Mouse (Mus musculus) inflammation-experienced regulatory T-cells, adult 6 months (primary cell): Measurements from ENCODE around the gene Mob3b. TPM values are rescaled to one million over a fixed set of nuclear protein-coding genes. Genes with fewer than 3 reads are reported as not detected.
A peak's percentile ranks its signal among the peaks of the same experiment; 100 is the strongest.

Source experiments
- ATAC-seq: one replicate; pipeline ENCODE4 v1.8.0; 2017
- polyA plus RNA-seq, 3 experiments: library from polyadenylated mRNA; unstranded; fragments of 100-300 nt; shearing (Covaris generic); gene quantifications; one replicate each; pipeline ENCODE4 v1.2.1; 2017

Mob3b gene
- polyA plus RNA-seq, 3 experiments from 2014 or later = 1.2 to 5.7 (median 3.2) TPM

DNA sequence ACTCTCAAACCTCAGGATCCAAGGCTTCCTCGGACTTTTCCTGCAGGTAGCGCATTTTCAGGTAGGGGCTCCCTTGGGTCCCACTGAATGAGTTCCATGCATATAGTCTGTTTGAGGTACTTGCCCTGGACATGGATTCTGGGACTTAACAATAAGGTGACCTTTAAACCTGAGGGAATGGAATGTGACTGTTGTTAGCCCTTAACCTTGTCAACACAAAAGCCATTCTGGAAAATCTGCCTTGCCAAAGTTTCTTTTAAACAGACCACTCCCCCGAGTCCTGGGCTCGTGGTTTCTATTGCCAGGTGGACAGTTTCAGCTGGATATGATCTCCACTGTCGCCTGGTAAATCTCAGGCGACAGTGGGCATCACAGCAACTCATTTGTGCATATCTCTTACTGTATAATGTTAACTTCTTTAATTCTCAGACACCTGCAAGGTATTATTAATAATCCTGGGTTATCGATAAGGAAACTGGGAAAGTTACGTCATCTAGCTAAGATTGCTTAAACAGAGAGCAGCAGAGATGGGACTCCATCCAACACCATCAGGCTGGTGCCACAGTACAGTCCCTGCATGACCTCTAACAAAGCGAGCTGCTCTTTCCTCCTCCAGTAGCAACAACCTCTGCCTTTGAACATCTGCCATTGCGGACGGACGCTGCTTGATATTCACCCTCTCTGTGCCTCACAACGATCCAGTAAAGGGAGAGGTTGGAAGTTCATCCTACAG lies 43.6 kb downstream of the Mob3b start:
- no peak for ATAC-seq

DNA sequence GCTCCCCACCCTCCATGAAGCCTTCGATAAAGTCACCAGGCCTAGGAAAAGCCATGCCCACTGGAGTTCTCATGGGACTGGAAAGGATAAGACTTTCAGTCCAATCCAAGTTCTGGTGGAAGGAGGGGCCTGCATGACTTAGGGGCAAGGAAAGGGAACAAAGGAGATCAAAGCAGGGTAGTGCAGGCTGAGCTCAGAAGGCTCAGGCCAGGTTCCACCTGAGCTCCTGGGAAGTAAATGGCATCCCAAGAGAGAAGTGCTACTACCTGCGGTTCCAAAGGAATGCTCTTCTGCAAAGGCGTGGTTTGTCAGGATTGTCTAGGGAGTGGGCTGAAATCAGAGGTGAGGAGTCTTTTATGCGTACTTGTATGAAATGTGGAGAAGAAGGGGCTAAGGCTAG lies 44.8 kb downstream of the Mob3b start:
- ATAC-seq = no peak

DNA sequence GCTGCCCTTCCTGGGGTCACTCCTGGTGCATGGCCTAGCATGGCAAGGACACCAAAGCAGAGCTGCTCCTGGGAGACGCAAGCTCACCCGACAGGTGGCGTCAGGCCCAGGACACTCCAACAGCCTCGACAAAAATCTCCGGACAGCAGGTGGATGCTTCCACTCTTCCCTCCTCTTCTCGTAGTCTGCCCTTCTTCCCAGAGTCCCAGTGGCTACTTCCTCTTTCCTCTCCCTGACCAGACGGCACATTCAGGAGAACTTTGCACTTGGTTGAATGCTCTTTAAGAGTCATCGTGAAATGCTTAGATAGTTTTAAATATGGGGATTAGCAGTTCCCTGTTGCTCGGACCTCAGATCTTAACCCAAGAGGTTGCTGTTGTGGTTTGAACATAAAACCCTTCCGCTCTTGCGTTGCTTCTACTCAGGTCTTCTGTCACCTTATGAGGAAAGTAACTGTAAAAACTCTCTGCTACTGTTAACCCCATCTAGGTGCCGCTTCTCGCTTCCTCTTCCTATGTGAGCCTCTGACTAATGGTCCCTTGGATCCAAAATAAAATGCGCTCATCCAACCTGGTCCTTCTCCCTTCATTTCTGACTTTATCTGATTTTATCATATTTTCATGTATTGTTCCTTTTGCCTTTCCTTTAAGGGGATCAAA lies 52.0 kb downstream of the Mob3b start:
- no peak for ATAC-seq

DNA sequence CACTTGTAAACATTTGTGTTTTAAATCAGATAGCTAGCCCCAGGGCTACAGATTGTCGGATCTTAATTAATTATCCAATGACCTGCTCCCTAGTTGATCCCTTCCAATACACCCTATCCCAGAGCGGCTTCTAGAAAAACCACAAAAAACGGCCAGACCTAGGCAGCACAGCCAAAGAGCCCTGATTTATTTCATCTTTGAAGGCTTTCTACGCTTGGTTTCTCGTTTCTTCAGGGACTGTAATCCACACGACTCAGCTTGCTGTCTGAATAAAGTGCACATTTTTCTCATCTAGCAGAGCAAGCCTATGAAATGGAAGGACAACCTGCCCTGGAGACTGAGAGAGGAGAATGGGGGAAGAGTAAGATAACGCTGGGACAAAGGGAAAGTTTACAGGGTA lies 56.1 kb downstream of the Mob3b start:
- ATAC-seq = no peak

DNA sequence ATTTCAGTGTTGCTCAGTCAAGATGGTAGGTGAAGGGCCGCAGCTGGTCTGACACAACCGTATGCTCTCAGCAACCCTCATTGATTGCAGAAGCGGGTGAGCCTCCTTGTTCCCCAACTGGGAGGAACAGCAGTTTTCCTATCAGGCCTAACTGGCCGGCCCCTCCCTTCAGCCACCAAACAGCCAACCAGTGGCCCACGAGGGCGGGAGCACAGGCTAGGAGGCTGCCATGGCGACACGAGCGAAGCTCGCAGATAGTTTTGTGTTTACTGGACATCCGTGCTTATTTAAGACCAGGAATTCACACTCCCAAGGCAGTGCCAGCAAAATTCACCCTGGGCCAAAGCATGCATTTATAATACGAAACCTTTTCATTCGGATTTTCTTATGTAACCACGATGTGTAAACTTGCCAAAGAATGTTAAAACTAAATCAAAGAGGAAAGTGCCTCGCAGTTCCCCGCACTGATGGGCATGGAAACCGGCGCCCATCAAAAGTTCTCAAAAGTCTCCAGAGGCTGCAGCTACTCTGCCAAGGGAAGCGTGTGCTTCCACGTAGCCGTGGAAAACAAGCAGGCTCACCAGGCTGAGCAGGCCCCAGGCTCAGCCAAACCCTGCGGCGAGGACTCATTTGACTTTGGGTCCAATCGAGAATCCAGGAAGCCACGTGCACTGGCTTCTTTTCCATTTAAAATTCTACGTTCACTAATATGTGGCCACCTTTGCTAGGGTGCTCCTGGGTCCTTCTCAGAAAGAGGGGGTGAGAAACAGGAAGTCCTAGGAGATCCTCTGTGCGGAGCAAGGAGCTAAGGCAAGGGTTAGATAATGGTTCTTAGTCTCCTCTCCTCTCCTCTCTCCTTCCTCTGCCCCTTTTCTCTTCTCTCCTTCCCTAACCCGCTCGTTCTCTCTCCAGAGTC lies 57.2 kb downstream of the Mob3b start:
- ATAC-seq = peak; percentile 15

DNA sequence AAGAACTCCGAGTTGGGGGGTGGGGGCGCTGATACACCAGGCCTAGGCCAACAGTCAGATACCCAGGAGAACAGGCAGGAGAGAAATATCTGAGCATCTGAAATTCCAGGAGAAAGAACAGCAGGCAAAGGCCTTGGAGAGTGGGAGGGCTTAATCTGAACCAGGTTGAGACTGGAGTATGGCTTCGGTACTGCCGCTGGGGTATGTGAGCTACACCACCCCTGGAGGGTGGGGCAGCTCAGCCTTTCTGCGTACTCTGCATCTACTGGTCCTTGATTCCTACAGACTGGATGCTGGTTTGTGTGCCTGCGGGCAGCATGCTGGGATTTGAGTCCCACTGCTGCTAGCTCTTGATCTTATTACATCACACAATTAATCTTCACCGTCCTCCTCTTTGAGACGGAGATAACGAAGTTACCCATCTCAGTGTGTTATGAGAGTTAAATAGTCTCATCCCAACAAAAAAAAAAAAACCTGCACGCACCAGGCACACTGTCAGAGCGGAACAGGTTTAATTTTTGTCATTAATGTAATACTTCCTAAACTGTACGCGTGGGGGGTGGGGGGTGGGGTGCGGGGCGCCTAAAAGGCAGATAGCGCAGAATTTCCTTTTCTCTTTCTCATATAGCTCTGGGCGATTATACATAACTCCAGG lies 57.9 kb downstream of the Mob3b start:
- no peak for ATAC-seq

DNA sequence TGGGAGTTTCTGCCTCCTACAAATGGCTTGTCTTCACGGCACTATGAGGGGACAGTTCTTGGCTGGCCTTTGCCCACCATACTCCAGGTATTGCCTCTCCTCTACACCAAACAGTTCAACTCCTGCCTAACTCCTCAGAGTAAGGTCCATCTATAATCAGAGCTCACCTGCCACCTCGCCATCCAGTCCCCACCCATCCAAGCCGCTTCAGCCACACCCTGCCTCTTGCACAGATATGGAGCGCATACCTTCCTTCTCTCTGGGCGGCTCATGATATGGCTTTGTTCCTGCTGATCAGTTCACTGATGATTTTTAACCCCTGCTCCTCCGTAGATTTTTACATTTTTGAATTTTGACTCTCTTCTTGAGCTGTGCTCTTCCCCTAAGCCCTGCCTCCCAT lies 58.7 kb downstream of the Mob3b start:
- no peak for ATAC-seq

DNA sequence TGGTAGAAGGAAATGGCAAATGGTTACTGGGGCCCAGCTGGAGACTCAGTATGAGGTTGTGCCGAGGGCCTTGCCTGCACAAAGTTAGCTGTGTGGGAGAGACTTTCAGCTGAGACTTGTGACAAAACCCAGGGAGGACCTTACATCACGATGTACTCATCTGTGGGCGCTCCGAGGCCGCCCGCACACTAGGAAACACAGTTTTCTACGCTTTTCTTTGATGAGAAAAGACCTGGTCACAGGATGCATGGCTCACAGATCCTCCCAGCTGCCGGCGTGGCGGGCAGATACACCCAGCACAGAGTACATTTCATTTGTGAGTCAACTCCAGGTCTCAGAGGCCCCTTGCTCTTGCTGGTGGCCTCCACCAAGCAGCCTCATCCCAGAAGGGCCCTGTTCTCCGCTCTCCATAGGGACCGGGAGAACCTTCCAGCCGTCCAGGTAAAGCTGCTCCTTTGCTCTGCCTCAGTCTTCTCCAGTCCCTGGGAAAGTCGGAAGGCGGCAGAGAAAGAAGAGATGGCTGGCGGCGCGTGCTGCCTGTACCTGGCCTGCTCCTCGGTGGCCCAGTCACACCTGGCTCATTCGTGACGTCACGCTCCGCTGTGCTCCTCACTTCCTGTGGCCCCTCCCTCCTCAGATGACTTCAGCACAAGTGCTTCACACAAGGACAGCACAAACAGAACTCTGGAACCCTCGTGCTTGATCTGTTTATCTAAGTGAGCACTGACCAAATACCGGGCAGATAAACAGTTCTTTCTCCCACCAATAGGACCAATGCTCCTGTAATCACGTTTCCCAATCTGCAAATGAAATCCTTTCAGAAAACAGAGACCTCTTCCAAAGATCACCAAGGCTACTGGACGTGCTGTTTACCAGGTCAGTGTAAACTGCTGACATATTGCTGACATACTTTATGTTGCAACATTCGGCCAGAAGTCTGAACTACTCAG lies 60.8 kb downstream of the Mob3b start:
- ATAC-seq = peak; percentile 87

DNA sequence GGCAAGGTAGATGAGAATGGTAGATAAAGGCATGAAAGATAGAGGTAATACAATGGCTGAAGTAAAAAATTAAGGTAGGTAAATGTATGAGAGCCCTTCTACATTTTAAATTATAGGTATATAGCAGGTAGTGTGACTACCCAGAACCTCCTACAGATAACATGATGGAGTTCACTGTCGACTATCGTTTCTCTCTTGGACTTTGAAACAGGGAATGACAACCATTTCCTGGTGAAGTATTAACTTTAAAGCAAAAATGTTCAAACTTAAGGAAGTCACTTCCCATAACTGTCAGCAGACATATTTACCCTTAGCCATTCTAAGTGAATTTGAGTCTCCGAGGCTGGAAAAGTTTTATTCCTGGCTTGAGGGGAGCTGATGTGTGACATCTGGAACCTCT lies 64.8 kb downstream of the Mob3b start:
- no peak for ATAC-seq

DNA sequence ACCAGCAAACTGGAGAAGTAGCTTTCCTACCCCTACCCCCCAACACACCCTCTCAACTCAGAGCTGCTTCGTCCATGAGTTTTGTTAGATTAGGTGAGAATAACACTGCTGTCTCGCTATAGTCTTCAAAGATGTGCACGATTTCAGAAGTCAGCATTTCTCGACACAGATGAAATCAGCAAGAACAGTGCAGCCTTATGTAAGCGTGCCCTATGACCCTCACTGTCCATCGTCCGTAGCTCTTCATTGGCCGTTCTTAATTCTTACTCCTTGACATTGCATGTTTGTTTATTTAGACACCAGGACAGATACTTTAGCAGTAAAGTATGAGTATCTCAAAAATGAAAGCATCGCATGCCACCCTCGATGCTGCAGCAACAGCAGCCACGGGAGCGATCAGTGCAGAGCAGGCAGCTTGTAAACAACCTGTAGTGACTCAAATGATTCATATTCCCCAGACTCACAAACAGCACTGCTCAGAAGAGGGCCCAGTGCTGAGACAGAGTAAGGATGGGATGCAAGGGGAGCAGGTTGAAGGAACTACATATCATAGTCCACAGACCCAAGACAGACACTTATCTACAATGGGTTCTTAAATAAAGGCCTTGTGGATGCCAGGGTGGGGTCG lies 66.0 kb downstream of the Mob3b start:
- ATAC-seq = no peak

DNA sequence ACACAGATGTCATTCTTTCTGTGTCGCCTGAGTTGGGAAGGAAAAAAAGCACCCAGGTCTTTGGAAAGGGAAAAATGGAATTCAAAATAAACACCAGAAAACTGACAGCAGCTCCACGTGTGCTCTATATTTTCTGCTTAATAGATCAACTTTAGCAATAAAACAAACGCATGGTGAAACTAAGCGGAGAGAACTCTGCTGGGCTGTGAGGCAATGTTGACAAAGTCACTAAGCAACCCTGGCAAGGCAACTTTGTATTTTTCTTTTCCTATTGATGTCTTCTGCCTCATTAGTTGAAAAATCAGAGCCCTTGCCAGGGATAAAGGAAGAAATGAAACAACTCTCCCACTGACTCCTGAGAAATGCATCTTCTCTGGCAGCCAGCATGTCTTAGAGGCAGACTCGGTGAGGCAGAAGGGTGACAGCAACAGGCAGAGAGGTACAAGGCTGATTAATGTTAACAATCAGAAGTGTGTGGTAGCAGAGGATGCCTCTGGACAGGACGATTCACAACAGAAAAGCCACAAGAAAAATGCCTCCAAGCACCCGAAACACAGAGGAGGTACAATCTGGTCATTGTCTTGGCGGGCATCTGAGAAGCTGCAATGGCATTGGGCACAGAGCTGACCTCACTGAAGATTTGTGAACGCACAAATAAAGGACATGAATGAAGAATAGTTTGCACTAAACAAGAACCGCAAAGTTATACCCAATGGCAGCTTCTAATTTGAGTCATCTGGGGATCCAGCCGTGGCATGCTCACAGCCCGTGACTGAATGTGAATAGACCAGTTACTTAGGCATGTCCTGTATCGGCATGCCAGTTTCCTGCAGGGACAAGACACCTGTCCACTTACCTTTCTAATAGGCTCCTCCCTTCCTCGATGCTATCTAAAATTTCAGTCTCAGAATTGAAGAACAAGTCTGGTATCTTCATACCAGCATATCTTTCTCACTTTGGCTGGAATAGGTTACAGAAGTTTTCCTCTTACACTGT lies 67.7 kb downstream of the Mob3b start:
- no peak for ATAC-seq

DNA sequence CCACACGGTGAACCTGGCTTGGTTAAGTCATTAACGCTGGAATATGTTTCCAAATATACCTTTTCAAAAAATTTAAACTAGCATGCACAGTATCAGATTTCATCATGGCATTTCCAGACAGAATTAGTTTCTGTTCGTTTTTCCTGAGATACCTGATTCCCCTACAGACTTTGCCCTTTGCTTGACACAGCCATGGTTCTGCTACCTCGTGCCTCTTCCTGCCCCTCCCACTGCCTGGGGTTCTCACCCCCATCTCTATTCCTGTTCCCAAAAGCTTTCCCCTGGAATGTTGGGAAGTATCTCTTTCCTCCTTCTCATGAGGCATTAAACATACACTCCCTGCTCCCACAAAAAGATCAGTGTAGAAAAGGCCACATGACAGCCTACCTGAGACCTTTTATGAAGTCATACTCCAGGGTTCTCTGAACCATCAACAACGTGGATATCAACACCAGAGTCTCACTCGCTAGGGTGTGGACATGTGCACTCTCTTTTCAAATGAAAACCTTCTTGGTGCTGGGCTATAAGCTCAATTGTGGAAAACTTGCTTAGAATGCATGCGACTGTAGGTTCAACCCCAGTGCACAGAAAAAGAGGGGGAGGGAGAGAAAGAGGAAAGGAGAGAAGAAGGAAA lies 71.1 kb downstream of the Mob3b start:
- ATAC-seq = no peak

DNA sequence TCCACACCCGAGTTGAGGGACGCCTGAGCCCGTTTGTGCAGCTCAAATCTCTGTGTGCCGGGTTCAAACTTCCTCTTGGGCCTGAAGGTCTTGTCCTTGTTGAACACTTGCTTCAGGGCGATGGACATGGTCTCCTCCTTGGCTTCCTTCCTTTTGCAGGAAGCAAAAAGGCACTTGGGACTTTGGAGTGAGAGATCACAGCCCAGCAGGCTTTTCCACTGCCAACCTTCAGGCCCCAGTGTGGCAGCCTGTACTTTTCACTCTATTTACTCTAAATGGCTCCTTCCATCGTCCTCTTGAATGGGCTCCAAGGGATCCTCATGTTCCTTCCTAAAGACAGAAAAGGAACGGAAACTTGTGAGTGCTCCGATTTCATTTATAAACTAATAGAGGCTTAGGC lies 73.2 kb downstream of the Mob3b start:
- ATAC-seq = no peak

DNA sequence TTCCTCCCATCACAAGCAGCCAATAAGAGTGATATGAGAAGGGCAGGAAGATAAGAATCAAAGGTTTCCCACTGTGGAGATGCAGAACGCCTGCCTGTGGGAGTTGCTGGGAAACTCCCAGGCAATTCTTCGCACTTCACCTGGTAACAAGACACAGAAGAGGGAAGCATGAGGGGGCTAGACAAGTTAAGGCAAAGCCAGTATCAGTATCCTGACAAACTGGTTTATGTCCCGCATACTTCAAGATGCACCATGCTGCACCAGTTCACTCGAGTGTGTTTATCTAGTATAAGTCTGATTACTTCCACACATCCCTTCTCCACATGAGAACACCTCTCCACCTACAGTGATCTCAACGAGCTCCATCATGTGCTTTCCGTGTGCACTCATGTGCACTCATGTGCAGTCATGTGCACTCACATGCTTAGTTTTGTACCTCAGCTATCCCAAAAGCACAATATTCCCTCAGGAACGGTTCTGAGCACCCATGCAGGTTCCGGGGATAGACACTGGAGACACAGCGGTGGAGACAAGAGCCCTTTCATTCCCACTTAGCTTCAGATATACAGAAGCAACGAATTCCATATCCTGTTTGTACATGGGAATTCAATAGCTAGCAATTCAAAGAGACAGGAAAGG lies 74.7 kb downstream of the Mob3b start:
- ATAC-seq = no peak

DNA sequence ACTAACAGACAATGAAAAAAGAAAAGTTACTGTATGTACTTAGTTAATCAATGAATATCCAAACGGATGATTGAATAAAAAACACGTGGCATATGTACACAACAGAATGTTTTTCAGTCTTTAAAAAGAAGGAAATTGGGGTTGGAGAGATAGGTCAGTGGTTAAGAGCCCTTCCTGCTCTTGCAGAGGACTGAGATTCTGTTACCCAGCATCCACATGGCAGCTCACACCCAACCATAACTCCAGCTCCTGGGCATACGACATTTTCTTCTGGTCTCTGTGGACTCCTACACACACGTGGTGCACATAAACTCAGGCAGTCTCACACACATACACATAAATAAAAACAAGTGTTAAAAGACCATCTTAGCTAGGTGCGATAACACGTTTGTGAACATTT lies 77.0 kb downstream of the Mob3b start:
- no peak for ATAC-seq

DNA sequence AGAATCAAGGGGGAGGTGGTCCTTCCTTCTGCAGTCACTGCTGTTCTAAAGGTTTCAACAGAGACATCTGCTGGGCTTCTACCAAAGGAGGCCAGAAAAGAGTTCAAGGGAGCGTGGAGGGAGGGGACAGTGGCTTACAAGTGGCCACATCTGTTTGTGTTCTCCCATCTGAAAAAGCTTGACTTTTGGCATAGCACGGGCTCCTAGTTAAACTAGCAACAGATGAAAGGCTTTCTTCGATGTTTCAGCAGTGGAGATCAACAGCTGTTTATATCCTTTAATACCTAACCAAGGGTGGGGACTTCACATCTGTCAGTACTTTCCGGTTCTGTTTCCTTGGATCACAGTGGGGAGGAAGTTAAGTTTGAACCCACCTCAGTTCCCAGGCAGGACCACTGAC lies 88.5 kb downstream of the Mob3b start:
- no peak for ATAC-seq

DNA sequence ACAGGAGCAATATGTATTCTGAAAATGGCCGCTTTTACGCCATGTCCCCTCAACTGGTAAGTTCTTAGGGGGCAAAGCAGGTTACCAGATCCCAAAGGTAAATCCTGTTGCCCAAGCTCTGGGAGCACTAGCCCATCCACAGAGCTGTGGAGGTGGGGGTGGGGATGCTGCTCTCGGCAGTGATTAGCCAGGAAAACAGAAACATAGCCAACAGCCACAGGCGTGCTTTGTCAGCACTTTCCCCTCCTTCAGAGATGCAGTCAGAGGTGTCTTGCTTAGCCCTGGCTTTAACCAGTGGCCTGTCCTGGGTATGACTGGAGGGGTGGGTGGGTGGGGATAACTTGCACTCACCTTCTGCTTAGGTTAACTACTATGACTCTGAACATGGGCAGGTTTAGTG lies 91.1 kb downstream of the Mob3b start:
- ATAC-seq = no peak

DNA sequence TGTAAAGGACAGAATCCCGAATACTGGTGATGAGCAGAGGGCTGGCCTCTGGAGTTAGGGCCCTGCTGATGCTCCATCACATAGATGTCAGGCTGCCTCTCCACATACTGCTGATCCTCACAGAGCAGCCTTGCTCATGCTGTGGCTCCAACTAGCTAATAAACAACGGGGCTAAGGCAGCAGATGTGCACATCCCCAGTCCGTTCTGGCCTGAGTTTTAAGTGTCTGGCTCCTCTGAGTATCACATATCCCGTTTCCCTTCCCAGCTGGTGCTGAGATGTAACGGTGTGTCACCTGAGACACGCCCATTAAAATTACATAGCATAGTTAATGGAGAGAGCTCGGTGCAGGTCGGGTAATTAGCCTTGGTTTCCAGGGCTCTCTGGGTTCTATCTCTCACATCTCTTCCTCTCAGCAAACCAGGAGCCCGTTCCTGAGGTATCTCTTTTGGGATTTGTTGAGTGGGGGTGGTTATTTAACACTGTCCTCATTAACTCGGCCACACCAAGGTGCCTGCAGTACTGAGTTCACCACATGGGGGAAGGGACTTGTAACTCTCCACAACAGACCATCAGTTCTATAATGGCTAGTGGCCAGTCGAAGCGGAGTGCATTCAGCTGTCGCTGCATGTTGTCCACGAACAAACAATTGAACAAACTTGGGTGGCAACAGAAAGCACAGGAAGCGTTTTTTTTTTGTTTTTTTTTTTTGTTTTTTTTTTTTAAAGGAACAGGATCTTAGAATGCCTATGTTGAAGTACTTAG lies 92.0 kb downstream of the Mob3b start:
- ATAC-seq = no peak
